Mouse (Mus musculus): Measurements from ENCODE around the gene Fsd1.

DNA sequence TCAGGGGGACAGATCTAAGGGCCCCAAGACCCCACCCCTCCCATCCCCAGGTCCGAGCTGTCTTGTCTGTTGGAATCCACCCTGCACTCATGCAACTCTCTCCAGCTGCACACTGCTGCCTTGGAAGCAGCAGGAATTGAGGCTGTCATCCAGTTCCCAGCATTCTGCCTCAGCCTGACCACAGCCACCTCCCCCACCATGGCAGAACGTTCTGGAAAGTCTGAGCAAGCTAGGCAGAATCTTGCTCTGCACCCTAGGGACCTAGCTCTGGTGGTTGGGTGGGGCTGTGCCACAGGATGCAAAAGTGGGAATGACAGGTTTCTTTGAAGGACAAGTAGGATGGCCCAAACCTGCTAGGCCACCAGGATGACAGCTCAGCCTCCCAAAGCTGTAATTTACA, 38.2 kb downstream of the Fsd1 start:
- TF ChIP-seq CTCF (IDR thresholded peaks at IDR 0.05), result no peak
- no peak for TF ChIP-seq EP300 (IDR thresholded peaks at IDR 0.05)

Measured in lung, postnatal 0 days (tissue).